Mouse (Mus musculus): ENCODE results near the gene Uggt2.

The Uggt2 gene

GRCm38 (mm10) chr14:119098851-119099569 is at the start of gene Uggt2:
Gene Uggt2, minus strand, starts transcription at chr14:119099430.
- no peak for DNase-seq (ENCODE audit: low read depth, low spot score)

- DNase-seq (ENCODE audit: low read depth, low spot score): no peak
These were observed 40.2 kb upstream of the Uggt2 start for GRCm38 (mm10) chr14:119139381-119139950.

- no peak for DNase-seq (ENCODE audit: low read depth, low spot score)
These were observed 39.5 kb upstream of the Uggt2 start for GRCm38 (mm10) chr14:119138786-119139100.

DNA sequence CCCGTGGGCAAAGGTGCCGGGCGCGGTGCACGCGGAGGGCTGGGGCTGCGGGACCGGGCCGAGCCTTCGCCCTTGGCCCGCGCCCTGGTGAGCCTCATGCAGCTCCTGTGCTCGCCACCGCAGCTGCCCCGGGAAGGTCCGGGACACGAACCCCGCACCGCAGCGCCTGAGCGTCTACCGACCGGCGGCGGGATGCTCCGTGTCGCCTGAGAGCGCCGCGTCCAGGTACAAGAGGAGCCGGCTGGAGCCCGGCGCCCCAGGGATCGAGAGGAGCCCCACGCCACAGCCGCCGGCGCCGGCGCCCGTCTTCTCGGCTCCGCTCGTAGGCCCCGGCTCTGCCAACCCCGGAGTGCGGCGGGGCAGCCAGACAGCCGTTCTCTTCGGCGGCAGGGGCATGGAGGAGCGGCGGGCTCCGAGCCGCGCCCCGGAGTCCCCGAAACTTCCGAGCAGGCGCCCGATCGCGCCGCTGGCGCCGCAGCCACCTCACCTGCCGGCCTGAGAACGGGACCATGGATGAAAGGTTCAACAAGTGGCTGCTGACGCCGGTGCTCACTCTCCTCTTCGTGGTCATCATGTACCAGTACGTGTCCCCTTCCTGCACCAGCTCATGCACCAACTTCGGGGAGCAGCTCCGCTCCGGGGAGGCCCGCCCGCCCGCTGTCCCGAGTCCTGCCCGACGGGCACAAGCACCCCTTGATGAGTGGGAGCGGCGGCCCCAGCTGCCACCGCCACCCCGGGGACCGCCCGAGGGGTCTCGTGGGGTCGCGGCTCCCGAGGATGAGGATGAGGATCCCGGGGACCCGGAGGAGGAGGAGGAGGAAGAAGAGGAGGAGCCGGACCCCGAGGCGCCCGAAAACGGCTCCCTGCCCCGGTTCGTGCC is 38.9 kb upstream of the Uggt2 start, which contains the start of gene Hs6st3:
Gene Hs6st3 (plus strand): TSS at position 436 of the 880 bp plus-strand sequence.
- DNase-seq (ENCODE audit: low read depth, low spot score): no peak

- no peak for DNase-seq (ENCODE audit: low read depth, low spot score)
These were observed 38.3 kb upstream of the Uggt2 start for GRCm38 (mm10) chr14:119137512-119137905.

DNA sequence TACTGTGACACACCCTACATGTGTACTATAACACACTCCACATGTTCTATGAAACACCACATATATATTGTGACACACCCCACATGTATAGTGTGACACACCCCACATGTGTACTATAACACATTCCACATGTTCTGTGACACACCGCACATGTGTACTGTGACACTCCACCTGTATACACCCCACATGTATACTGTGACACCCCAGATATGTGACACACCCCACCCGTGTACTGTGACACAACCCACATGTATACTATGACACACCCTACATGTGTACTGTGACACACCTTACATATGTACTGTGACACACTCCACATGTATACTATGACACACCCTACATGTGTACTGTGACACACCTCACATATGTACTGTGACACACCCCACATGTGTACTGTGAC is 28.1 kb upstream of the Uggt2 start:
- DNase-seq (ENCODE audit: low read depth, low spot score): no peak

DNA sequence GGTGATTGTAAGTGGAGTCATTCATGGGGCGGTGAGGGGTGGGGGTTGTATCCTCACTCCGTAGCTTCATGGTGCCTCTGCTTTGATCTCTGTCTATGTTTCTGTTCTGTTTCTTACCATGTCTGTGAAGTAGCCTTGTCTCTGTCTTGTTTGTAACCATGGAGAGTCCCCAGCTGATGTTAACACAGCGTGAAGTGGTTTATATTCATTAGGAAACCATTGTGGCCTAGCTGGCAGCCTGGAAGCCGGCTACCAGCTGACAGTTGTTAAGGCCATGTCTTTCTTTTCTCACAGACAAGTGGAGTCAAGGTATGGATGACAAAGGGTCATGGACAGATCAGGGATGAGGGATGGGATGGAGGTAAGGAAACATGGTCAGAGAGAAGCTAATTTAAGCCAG is 26.6 kb upstream of the Uggt2 start:
- DNase-seq (ENCODE audit: low read depth, low spot score): no peak

GRCm38 (mm10) chr14:119124061-119124460 is 24.8 kb upstream of the Uggt2 start:
- no peak for DNase-seq (ENCODE audit: low read depth, low spot score)

- DNase-seq (ENCODE audit: low read depth, low spot score): no peak
These were observed 24.4 kb upstream of the Uggt2 start for GRCm38 (mm10) chr14:119123582-119123981.

DNA sequence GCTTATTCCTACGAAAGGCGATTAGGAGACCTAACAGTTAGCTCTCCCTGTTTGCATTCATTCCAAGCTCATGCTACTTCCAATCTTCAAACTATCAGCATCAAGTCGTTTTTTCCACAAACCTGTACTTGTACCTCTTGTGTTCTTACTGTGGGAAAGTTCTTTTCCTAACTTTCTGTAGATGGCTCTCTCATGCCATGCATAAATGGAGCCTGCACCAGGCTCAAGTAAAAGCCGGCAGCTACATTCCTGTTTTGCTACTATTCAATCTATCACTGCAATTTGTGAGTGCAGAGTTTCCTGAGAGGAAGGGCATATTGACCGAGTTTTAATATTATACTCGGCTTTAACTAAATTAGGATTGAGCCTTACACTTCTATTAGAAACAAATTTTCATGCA is 13.3 kb upstream of the Uggt2 start:
- no peak for DNase-seq (ENCODE audit: low read depth, low spot score)

GRCm38 (mm10) chr14:119109776-119110218 is 10.6 kb upstream of the Uggt2 start:
- DNase-seq (ENCODE audit: low read depth, low spot score): no peak

DNA sequence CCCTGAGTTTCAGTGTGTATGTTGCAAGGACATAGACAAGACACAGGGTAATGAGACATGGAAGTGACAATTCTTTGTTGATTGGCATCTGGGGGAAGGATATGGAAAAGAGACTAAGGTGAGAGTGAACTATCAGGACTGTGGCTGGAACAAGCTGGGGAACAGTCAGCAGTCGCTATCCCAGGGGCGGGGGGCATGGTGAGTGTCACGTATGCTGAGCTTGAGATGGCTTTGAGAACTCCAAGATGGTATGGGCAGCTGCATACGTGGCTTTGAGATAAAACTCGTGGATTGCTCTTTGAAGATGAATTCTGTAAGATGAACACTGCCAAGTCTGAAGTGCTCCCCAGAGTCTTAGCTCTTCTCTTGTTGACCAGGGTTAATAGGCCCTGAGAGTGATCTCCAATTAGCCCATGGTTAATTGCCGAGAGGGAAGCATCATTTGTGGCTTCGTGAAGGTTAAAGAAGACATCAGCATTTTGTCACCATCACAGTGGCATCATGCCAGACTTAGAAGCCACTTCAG is 9.6 kb upstream of the Uggt2 start:
- DNase-seq (ENCODE audit: low read depth, low spot score): no peak

DNA sequence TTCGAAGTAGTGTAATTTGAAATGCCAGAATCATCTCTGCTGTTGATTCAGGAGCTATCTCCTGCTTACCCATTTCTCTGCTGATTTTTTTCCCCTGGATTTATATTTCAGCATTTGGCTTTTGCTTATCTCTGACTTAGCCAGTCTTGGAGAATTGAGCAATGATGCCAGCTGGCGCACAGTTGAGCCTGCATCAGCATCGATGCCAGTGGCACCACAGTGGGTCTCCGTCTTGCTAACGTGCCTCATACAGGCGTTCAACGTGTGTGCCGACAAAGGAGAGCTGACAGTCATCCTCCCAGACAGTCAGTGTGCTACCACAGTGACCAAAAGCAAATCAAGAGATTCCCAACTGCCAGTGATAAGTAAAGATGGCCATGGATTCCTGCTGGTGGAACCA is 8.4 kb upstream of the Uggt2 start:
- no peak for DNase-seq (ENCODE audit: low read depth, low spot score)

- DNase-seq (ENCODE audit: low read depth, low spot score): no peak
These were observed 301 bp upstream of the Uggt2 start for GRCm38 (mm10) chr14:119099570-119099891.

DNA sequence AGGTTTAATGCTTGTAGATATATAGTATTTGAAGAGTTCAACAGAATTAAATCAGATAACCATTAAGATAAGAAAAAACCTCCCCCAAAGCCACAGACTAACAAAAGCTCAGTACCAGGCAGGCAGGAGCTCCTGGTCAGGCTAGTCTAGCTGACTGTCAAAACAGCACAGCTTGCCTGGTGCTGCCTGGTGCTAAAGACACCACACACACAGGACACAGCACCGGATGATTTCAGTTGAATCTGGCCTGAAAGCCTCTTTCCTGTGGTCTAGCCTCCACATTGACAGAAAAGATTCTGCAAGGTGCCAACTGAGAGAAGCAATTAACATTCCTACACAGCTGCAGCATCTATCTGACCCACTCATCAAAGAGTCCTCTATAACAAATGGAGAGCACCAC is 37.4 kb downstream of the Uggt2 start:
- DNase-seq (ENCODE audit: low read depth, low spot score): no peak

- DNase-seq (ENCODE audit: low read depth, low spot score): no peak
These were observed 38.5 kb downstream of the Uggt2 start for GRCm38 (mm10) chr14:119060682-119061081.

DNA sequence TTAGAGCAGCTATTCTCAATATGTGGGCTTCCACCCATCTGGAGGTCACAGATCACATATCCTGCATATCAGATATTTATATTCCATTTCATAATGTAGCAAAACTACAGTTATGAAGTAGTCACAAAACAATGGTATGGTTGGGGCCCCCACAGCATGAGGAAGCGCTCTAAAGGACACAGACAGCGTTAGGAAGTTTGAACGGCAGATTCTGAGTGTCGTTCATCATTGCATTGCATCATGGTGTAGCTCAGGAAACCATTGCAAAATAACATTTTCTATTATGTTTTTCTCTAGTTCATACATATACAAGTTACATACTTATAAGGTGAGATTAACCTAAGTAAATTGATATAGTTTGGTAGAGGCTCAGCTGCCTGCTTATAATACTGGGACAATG is 42.2 kb downstream of the Uggt2 start:
- DNase-seq (ENCODE audit: low read depth, low spot score): no peak

DNA sequence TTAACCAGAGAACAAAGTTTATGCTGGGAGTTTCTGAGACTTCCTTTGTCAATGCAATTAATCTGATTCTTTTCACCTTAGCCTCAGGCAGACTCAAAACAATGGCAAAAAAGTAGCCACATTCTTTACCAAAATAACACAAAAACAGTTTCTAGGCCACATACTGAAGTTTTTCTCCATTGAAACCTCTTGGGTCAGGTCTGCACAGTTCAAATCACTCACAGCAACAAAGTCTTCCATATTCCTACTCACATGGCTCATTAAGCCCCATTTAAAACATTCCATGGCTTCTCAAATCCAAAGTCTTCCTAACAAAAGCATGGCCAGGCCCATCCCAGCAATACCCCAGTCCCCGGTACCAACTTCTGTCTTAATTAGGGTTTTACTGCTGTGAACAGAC is 46.3 kb downstream of the Uggt2 start:
- no peak for DNase-seq (ENCODE audit: low read depth, low spot score)

GRCm38 (mm10) chr14:119052361-119052760 is 46.9 kb downstream of the Uggt2 start:
- DNase-seq (ENCODE audit: low read depth, low spot score): no peak

GRCm38 (mm10) chr14:119043765-119044164 is 55.5 kb downstream of the Uggt2 start:
- no peak for DNase-seq (ENCODE audit: low read depth, low spot score)

DNA sequence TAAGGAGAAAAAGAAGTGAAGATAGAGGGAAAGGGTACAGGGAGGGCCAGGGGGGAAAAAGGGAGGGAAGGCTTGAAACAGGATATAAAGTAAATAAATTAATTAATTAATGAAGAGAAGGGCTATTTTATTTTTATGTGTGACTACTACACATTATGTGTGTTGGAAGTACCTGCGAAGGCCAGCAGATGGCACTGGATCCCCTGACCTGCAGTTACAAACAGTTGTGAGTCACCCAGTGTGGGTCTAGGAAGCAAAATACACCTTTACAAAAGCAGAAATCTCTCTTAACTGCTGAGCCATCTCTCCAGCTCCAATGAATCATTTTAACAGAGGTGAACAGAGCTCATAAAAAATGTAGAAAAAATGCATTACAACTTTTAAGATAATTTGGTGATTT is 59.0 kb downstream of the Uggt2 start:
- DNase-seq (ENCODE audit: low read depth, low spot score): no peak

GRCm38 (mm10) chr14:119037755-119038154 is 61.5 kb downstream of the Uggt2 start:
- no peak for DNase-seq (ENCODE audit: low read depth, low spot score)
